Mouse (Mus musculus) thymus, postnatal 36 days (tissue): ENCODE data around the gene Robo1.

Source experiments
- DNase-seq, 2 experiments: peaks; one replicate each; pipeline ENCODE4 v3.0.0; 2022; ENCODE audit warnings: mixed read lengths in 2 of 2

The Robo1 gene

GRCm38 (mm10) chr16:72841066-72841465, 533.0 kb downstream of the Robo1 start:
- DNase-seq, result no peak

GRCm38 (mm10) chr16:72854101-72854500, 546.0 kb downstream of the Robo1 start:
- no peak for DNase-seq

GRCm38 (mm10) chr16:72854809-72855503, 546.9 kb downstream of the Robo1 start:
- no peak for DNase-seq

GRCm38 (mm10) chr16:72861707-72862277, 553.7 kb downstream of the Robo1 start:
- no peak for DNase-seq

- DNase-seq, result no peak
Observed at GRCm38 (mm10) chr16:72866011-72866410, 557.9 kb downstream of the Robo1 start.

GRCm38 (mm10) chr16:72874934-72875732, 567.0 kb downstream of the Robo1 start:
- DNase-seq, result no peak

GRCm38 (mm10) chr16:72888108-72888507, 580.0 kb downstream of the Robo1 start:
- no peak for DNase-seq

GRCm38 (mm10) chr16:72889401-72889800, 581.3 kb downstream of the Robo1 start:
- no peak for DNase-seq

- no peak for DNase-seq
Observed at GRCm38 (mm10) chr16:72897125-72897524, 589.0 kb downstream of the Robo1 start.

- no peak for DNase-seq
Observed at GRCm38 (mm10) chr16:72908895-72909294, 600.8 kb downstream of the Robo1 start.

GRCm38 (mm10) chr16:72913134-72913533, 605.0 kb downstream of the Robo1 start:
- no peak for DNase-seq

GRCm38 (mm10) chr16:72914068-72914630, 606.0 kb downstream of the Robo1 start:
- DNase-seq, result no peak

GRCm38 (mm10) chr16:72920013-72920412, 611.9 kb downstream of the Robo1 start:
- no peak for DNase-seq

GRCm38 (mm10) chr16:72924423-72925224, 616.5 kb downstream of the Robo1 start:
- DNase-seq, result no peak

- DNase-seq, result no peak
Observed at GRCm38 (mm10) chr16:72928525-72929122, 620.5 kb downstream of the Robo1 start.

GRCm38 (mm10) chr16:72930871-72931270, 622.8 kb downstream of the Robo1 start:
- no peak for DNase-seq

- DNase-seq, result no peak
Observed at GRCm38 (mm10) chr16:72934908-72935307, 626.8 kb downstream of the Robo1 start.

- no peak for DNase-seq
Observed at GRCm38 (mm10) chr16:72937183-72937582, 629.1 kb downstream of the Robo1 start.

GRCm38 (mm10) chr16:72939862-72940261, 631.8 kb downstream of the Robo1 start:
- DNase-seq, result no peak

GRCm38 (mm10) chr16:72940786-72941185, 632.7 kb downstream of the Robo1 start:
- DNase-seq, result no peak

GRCm38 (mm10) chr16:72944403-72944802, 636.3 kb downstream of the Robo1 start:
- no peak for DNase-seq

- no peak for DNase-seq
Observed at GRCm38 (mm10) chr16:72951969-72952368, 643.9 kb downstream of the Robo1 start.
